Mouse (Mus musculus): ENCODE results near the gene Akap6.

GRCm38 (mm10) chr12:52851221-52851620, 152.0 kb downstream of the Akap6 start:
- TF ChIP-seq CTCF (IDR thresholded peaks at IDR 0.05; ENCODE audit: low read depth), result no peak
- TF ChIP-seq EP300 (IDR thresholded peaks at IDR 0.05; ENCODE audit: low read depth), result no peak
